Mouse (Mus musculus) embryo, embryonic 10 days (tissue): ENCODE results near the gene Mesp2.
"Not testable (repeated sequence)": the region's sequence is repeated elsewhere in the genome, so short reads cannot be mapped to it uniquely, and the experiment has no call there.

ENCODE experiments used
- DNase-seq: peaks from one replicate; pipeline ENCODE4 v3.0.0-alpha.2; 2015; ENCODE audit warnings: low spot score

Mesp2 gene

DNA sequence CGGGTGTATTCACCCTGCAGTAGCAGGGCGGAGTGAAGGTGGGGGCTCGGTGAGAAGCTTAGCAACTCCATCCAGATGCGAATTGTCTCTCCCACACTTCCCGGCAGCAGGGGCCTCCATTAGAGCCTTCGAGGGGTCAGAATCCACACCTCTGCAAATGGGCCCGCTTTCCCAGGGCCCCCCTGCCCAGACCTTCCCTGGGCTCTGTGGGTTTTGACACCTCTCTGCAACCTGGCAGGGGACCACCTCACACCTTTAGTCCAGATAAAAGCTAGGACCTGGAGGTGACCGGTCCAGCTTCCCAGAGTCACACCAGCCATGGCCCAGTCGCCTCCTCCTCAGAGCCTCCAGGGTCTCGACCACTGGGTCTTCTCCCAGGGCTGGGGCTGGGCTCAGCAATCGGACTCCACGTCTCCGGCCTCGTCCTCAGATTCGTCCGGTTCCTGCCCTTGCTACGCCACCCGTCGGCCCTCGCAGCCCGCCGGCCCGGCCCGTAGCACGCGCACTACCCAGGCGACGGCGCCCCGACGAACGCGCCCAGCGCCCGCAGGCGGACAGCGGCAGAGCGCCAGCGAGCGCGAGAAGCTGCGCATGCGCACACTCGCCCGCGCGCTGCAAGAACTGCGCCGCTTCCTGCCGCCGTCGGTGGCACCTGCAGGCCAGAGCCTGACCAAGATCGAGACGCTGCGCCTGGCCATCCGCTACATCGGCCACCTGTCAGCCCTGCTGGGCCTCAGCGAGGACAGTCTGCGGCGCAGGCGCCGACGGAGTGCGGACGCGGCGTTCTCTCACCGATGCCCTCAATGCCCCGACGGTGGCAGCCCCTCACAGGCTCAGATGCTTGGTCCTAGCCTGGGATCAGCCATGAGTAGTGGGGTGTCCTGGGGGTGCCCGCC, at the start of gene Mesp2:
Gene Mesp2, plus strand, starts transcription at position 117 of the 896 bp plus-strand sequence.
- DNase-seq, result peak; percentile 87

DNA sequence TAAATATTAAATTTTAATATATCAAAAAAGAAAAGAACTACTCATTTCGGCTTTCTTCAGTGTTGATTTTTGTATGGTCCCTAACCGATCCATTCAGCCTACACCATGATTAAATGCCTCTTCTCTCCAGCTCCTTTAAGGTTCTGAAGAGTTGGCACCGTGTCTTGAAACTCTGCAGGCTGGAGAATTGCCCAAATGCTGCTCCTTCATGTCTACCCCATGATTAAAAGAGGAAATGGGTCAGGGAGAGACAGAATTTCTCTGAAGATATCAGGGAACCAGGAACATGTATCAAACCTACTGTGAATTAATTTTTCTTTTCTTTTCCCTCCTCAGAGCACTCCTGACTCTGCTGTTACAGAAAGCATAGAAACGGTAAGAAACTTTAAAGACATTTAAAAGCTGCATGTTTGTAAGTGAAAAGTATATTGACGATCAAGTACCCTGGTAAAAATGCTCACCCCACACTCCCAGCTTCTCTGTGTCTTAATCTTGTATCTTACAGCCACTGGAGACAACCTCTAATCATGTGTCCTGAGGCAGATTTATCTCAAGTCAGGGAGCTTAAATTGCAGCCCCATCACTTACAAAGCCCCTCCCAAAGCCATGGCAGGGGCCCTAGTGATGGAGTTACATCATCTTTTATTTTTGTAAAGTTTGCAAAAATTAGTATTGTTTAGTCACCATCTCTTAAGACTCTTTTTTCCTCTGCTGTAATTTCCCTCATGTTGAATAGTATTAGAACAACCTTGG, 49.2 kb upstream of the Mesp2 start:
- no peak for DNase-seq

GRCm38 (mm10) chr7:79762106-79762505, 48.4 kb upstream of the Mesp2 start:
- DNase-seq, result no peak

DNA sequence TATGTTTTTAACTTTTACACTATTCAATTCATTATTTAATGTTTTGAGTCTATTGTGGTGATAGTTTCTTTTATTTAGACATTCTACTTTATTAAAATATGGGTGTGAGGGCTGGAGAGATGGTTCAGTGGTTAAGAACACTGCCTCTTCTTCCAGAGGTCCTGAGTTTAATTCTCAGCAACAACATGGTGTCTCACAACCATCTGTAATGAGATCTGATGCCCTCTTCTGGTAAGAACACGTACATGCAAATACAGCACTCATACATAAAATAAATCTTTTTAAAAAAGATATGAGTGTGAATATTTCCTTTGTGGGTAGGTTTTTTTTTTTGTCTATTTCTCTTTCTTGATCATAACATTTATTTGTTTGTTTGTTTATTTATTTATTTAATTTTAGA, 44.5 kb upstream of the Mesp2 start:
- no peak for DNase-seq

- DNase-seq, result no peak
These were observed 40.9 kb upstream of the Mesp2 start for GRCm38 (mm10) chr7:79769664-79770063.

DNA sequence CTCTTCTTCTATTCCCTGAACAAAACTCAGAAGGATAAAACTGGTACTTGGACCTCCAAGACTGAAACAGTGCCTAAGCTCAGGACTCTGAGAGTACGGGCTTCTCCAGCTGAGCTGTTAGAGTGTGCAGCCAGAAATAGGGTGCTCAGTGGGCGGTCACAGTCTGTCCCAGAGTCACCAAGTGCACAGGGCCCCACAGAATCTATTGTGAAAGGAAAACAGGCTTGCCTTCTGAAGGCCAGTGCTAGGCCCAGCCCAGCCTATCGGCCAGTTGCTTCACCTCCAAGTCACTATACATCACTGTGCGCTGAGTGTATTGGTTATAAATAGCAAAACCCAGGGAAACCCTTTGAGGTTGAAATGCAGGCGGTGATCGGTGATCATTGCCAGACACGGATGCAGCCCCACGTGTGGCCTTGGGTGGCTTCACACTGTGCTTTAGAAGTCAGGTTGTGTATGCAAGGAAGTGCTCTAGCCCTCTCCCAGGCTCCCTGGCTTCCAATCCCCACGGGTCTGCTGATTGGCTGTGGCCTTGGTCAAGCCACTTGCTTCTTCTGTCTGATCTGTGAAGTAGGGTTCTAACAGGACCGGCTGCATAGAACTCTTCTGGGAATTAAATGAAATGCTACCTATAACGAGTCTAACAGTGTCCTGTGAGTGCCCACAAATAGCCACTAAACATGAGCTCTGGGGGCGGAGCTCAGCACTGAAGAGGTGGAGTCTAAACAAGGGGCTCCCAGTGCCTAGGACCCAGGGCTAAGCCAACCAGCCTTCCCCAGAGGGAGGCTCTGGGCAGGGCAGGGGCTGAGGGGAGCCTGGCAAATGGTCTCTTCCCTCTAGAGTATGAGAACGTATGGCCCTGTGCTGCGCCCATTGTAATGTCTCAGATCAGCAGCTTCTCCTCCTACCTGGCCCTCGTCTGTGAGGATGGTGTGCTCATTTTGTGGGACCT, 38.7 kb upstream of the Mesp2 start:
- peak; percentile 22 for DNase-seq

- peak; percentile 83 for DNase-seq
These were observed 29.6 kb upstream of the Mesp2 start for GRCm38 (mm10) chr7:79780647-79781626.

GRCm38 (mm10) chr7:79781826-79782515, 28.6 kb upstream of the Mesp2 start:
- DNase-seq, result no peak

GRCm38 (mm10) chr7:79782516-79782855, 28.0 kb upstream of the Mesp2 start:
- DNase-seq, result no peak

DNA sequence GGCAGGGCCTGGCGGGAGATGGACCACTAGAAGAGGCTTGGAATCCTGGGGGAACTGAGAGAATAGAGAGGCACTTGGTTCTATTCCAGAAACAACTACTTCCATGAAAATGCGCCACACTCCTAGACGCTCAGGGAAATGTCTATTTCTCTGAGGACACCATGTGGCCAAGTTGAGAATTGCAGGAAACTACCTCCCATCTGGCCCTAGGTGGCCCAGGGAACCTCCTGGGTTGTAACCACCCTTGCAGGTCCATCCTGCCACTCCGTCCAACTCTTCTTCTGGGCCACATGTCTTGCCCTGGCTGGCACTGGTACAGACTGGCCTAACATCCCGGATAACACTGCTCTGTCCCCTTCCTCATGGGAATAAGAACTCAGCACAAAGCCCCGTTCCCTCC, 24.2 kb upstream of the Mesp2 start:
- DNase-seq, result peak; percentile 86

DNA sequence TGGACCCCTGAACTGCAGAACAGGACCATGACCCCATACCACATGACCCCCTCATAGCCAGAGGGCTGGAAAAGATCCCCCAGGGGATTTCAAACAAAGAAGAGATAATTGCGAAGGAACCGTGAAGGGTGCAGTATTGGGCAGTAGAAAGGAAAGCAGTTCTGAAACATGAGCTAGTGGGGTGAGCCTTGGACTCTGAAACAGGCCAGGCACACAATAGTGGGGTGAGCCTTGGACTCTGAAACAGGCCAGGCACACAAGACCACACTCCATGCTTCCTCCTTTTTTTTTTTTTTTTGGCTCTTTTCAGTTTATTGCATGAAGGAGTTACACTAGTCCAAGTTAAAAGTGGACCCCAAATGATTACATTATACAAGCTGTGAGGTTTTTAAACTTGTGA, 20.7 kb upstream of the Mesp2 start:
- DNase-seq, result not testable (repeated sequence)

DNA sequence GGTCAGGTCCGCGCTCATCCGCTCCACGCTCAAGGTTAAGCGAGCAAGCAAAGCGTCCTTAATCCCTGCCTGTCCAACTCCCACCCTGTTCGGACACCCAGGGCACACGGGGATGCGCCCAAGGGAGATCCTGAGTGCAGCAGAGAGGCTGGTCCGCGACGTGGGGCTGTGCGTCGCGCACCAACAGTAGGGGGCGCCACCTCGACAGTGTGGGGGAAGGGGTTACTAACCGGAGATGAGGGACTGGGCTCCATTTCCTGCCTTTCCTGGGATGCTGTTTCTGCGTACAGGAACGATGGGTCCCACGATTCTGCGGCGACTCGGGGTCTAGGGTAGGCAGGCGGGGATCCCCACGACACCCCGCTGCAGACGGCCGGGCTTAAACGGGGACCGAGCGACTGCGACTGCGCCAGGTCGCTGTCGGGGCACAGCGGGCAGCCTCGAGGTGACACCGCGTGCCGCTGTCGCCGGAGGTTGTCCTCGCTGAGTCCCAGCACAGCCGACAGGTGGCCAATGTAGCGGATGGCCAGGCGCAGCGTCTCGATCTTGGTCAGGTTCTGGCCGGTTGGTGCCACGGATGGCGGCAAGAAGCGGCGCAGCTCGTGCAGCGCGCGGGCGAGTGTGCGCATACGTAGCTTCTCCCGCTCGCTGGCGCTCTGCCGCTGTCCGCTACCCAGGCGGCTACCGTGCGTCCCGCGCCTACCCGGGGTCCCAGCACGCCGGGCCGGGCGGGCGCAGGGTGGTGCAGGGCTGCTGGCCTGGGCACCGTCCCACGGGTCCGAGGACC, 17.7 kb upstream of the Mesp2 start:
- DNase-seq, result peak; percentile 65

- no peak for DNase-seq
These were observed 16.8 kb upstream of the Mesp2 start, which contains the start of gene Mesp1 for GRCm38 (mm10) chr7:79793688-79794087. Gene Mesp1 (minus strand): TSS chr7:79793788.

GRCm38 (mm10) chr7:79798606-79799005, 11.9 kb upstream of the Mesp2 start:
- DNase-seq, result no peak

GRCm38 (mm10) chr7:79799048-79799447, 11.5 kb upstream of the Mesp2 start:
- peak; percentile 89 for DNase-seq

DNA sequence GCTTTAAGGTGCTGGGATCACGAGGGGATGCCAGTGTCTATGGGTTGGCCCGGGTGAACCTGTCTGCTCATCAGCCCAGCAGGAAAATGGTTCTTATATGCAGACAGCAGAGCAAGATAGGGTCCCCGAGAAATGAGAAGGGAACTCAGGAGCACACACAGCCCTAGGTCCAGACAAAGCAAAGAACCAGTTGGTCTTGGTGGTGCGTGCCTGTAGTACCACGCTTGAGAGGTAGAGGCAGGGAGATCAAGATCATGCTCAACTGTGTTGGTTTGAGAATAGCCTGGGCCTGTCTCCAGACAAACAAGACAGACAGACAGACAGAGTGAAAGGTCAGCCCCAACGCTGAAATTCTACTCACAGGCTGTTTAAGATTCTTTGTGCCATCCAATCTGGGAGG, 11.0 kb upstream of the Mesp2 start:
- DNase-seq, result no peak

- DNase-seq, result no peak
These were observed 10.2 kb upstream of the Mesp2 start for GRCm38 (mm10) chr7:79800336-79800735.

- DNase-seq, result no peak
These were observed 9.1 kb upstream of the Mesp2 start for GRCm38 (mm10) chr7:79801391-79801790.

- DNase-seq, result no peak
These were observed 8.5 kb upstream of the Mesp2 start for GRCm38 (mm10) chr7:79802037-79802436.
